Mouse (Mus musculus) C2C12 (cell line): Measurements from ENCODE around the gene Sh2d5. TPM values are rescaled to one million over a fixed set of nuclear protein-coding genes. Genes with fewer than 3 reads are reported as not detected.

ENCODE experiments used
- H3K27me3 ChIP-seq: one replicate; pipeline ENCODE4 v1.6.1; 2011; ENCODE audit not compliant: control insufficient read depth, insufficient read depth, insufficient read length
- H3K36me3 ChIP-seq: one replicate; pipeline ENCODE4 v1.6.1; 2011; ENCODE audit not compliant: control insufficient read depth, insufficient read depth
- H3K4me3 ChIP-seq: one replicate; pipeline ENCODE4 v1.5.1; 2011; ENCODE audit warnings: mild to moderate bottlenecking, control low read depth; ENCODE audit not compliant: poor library complexity, insufficient read depth, severe bottlenecking
- H3K79me2 ChIP-seq: one replicate; pipeline ENCODE4 v1.6.1; 2011; ENCODE audit not compliant: control insufficient read depth, insufficient read depth
- H3K79me3 ChIP-seq: one replicate; pipeline ENCODE4 v1.6.1; 2011; ENCODE audit warnings: low read depth, control low read depth
- H3ac ChIP-seq: one replicate; pipeline ENCODE3; 2011; ENCODE audit warnings: low read depth; ENCODE audit not compliant: control insufficient read depth, insufficient read length
- CEBPB ChIP-seq: IDR thresholded peaks from one replicate; pipeline ENCODE4 v1.6.1; 2011; ENCODE audit warnings: low read depth, mild to moderate bottlenecking, control low read depth, moderate library complexity
- CTCF ChIP-seq: IDR thresholded peaks from one replicate; pipeline ENCODE4 v1.5.1; 2011; ENCODE audit not compliant: control insufficient read depth, insufficient read depth, insufficient read length
- FOSL1 ChIP-seq: IDR thresholded peaks from one replicate; pipeline ENCODE4 v1.8.0; 2011; ENCODE audit warnings: mild to moderate bottlenecking, low read length; ENCODE audit not compliant: poor library complexity, insufficient read depth, severe bottlenecking
- MAX ChIP-seq: IDR thresholded peaks from one replicate; pipeline ENCODE4 v1.6.1; 2011; ENCODE audit warnings: mild to moderate bottlenecking, control low read depth
- MYOD1 ChIP-seq: IDR thresholded peaks from one replicate; pipeline ENCODE4 v1.6.1; 2011; ENCODE audit warnings: low read depth; ENCODE audit not compliant: control insufficient read depth, insufficient read length
- MYOG ChIP-seq: IDR thresholded peaks from one replicate; pipeline ENCODE4 v1.6.1; 2011; ENCODE audit not compliant: control insufficient read depth, insufficient read length; ENCODE audit errors: extremely low read depth
- USF1 ChIP-seq: IDR thresholded peaks from one replicate; pipeline ENCODE4 v1.6.1; 2011; ENCODE audit warnings: low read depth, mild to moderate bottlenecking, control low read depth, moderate library complexity
- polyA plus RNA-seq: library from polyadenylated mRNA; unstranded; fragments of >200 nt; fragmentation: generic; extraction: Trizol; gene quantifications from one replicate; pipeline ENCODE4 v1.2.1, GENCODE M21; 2012; ENCODE audit warnings: missing spikeins

Sh2d5 gene
- polyA plus RNA-seq, 1 experiment: 0.15 TPM

DNA sequence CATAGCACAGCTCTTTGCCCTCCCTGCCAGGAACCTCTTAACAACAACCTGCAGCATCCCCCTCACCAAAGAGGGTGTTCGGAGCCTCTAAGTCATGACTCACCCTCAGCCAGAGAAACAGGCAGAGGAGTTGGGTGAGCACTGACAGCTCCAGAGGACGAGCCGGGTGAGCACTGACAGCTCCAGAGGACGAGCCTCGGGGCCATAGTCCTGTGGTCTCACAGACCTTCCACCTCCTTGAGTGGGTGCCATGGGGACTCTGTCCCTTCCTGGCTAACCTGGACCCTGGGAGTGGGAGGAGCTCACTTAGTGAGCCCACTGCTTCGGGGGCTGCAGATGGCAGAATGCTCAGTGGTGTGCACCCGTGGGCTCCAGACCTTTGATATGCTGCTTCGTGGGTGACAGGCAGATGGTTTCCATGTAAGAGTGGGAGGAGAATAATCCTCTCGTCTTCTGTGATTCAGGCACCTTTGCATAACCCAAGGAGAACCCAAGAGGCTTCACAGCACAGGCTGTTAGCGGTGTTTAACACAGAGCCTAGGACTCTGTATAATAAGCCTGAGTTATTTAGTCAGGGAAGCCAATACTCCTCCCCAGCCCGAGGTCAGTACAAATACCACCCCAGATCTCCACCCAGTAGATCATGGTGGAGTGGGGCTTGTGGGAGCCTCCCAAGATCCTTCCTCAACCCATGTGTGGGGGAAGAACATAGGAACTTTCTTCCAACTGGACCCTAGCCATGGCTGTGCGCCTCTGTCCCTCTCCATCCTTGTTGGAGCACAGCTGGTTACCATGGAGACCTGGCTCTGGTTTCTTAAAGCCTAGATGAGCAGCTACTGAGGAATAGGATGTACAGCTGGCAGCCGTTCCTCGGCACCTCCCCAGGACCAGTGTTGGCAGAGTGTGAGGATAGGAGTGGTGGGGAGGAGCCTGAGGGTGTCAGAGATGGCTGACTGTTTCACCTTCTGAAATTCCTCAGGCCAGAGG, 22.1 kb downstream of the Sh2d5 start:
- Histone ChIP-seq H3K79me2 (no peaks in the 10 kb centered on the region), H3ac (no peak overlapping the region), H3K27me3 (peaks cover 19% of the 10 kb centered on the region), H3K79me3 (no peaks in the 10 kb centered on the region), H3K4me3 (no peak overlapping the region), H3K36me3 (no peaks in the 10 kb centered on the region)
- TF ChIP-seq MYOG (no peak), MYOD1 (no peak), FOSL1 (no peak), USF1 (no peak)

DNA sequence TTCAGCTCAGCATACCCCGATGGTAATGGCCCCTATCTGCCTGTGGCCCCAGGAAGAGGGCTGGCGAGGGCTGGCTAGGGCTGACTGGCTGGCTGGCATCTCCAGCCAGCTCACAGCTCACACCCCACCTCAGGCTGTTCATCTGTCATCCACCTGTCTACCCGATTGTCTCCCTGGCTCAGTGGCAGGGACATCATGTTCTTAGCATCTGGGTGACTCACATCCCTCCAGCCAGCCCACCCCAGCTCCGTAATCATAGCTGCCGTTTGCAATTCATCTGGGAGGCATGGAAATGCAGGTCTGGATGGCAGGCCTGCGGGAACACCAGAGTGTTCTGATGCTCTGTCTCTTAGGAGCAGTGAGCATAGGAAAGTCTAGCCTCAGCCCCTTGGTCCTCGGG, 28.1 kb downstream of the Sh2d5 start:
- no peak overlapping the region for H3K4me3 ChIP-seq
- H3K79me3 ChIP-seq: no peaks in the 10 kb centered on the region
- peaks cover 25% of the 10 kb centered on the region for H3K27me3 ChIP-seq
- no peak for TF ChIP-seq MAX
- no peak for TF ChIP-seq FOSL1
- TF ChIP-seq USF1: no peak
- no peak for TF ChIP-seq CTCF
- no peak for TF ChIP-seq MYOD1
- no peak for TF ChIP-seq CEBPB
- no peak for TF ChIP-seq MYOG
- no peaks in the 10 kb centered on the region for H3K36me3 ChIP-seq
- no peak overlapping the region for H3ac ChIP-seq
- H3K79me2 ChIP-seq: no peaks in the 10 kb centered on the region

DNA sequence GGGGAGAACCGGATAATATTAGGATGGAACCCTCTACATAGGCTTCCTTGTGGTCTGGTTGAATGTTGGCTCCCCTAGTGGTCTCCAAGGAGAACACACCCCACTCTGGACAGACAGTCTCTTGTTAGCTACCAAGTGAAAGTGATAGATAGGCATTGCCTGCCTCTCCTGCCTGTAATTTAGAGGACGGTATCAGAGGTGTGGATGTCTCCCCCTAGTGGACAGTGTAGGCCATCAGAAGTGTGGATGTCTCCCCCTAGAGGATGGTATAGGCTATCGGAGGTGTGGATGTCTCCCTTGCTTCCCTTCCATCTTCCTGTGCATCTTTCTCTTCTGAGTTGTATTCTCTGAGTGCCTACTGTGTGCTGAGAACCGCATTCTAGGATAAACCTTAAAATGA, 32.6 kb downstream of the Sh2d5 start:
- no peaks in the 10 kb centered on the region for H3K79me2 ChIP-seq
- H3ac ChIP-seq: no peak overlapping the region
- no peak overlapping the region for H3K4me3 ChIP-seq
- H3K79me3 ChIP-seq: no peaks in the 10 kb centered on the region
- H3K27me3 ChIP-seq: peaks cover 20% of the 10 kb centered on the region
- TF ChIP-seq MYOG (no peak), CTCF (peak; percentile 97), CEBPB (no peak)
- H3K36me3 ChIP-seq: no peaks in the 10 kb centered on the region

DNA sequence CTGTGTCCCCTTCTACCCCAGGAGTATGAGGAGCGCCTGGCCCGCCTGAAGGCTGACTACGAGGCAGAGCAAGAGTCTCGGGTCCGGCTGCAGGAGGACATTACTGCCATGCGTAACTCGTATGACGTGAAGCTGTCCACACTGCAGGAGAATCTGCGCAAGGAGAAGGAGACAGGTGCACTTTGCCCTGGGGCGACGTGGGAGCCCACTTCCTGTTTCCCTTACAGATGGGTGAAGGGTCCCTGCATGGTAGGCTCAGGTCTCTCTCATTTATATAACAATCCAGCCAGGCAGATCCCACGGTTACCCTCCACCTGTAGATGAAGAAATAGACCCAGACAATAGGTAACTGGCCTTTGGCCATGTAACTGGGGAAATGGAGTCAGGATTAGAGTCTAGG, 36.2 kb downstream of the Sh2d5 start:
- Histone ChIP-seq H3K79me2 (no peaks in the 10 kb centered on the region), H3ac (no peak overlapping the region), H3K27me3 (peaks cover 52% of the 10 kb centered on the region), H3K36me3 (no peaks in the 10 kb centered on the region), H3K4me3 (no peak overlapping the region), H3K79me3 (no peaks in the 10 kb centered on the region)
- TF ChIP-seq MAX: no peak
- TF ChIP-seq CTCF: no peak
- no peak for TF ChIP-seq CEBPB
- TF ChIP-seq MYOD1: no peak

DNA sequence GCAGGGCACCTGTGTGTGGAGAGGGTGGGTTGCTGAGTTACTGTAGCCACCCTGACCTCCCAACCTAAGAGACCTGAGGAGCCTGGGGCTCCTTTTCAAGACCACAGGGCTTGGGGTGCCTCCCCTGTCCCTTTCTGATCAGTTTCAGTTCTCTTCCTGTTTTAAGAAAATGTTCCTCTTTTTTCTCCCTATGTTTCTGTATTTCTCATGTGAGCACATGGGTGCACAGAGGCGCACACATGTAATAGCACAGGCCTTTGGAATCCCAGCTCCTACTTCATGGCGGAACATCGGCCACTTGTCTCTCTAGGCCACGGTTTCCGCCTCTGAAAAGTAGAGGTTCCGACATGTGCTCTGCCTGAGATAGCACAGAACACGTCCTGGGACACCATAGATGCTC, 38.5 kb downstream of the Sh2d5 start:
- no peaks in the 10 kb centered on the region for H3K79me3 ChIP-seq
- no peaks in the 10 kb centered on the region for H3K36me3 ChIP-seq
- peaks cover 60% of the 10 kb centered on the region for H3K27me3 ChIP-seq
- H3K4me3 ChIP-seq: no peak overlapping the region
- TF ChIP-seq USF1 (no peak), CEBPB (no peak), MAX (no peak), CTCF (no peak), FOSL1 (no peak), MYOD1 (no peak), MYOG (no peak)
- no peaks in the 10 kb centered on the region for H3K79me2 ChIP-seq
- no peak overlapping the region for H3ac ChIP-seq

DNA sequence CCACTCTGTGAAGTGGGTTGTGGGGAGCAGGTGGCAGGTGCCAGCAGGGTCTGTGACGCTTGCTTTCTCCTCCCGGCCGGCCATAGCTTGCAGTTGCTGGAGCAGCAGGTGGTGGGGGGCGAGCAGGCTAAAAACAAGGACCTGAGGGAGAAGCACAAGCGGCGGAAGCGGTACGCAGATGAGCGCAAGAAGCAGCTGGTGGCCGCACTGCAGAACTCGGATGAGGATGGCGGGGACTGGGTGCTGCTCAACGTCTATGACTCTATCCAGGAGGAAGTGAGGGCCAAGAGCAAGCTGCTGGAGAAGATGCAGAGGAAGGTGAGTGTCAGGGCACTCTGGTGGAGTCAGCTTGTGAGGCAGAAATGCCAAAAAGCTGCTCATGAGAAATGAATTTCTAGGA, 41.8 kb downstream of the Sh2d5 start:
- TF ChIP-seq CEBPB (no peak), CTCF (no peak), FOSL1 (no peak), MYOG (no peak), MYOD1 (no peak), USF1 (no peak), MAX (no peak)
- Histone ChIP-seq H3K79me3 (no peaks in the 10 kb centered on the region), H3K4me3 (no peak overlapping the region), H3ac (no peak overlapping the region), H3K79me2 (no peaks in the 10 kb centered on the region), H3K36me3 (no peaks in the 10 kb centered on the region), H3K27me3 (peaks cover 63% of the 10 kb centered on the region)
